Mouse (Mus musculus): Measurements from ENCODE around the gene Zfp937. TPM values are rescaled to one million over a fixed set of nuclear protein-coding genes. Genes with fewer than 3 reads are reported as not detected.

Gene Zfp937
- 14.0 TPM for polyA plus RNA-seq (2014; fragmentation: Illumina TruSeq; extraction: RNeasy Lipid Tissue Mini Kit (QIAGEN cat#74804); ENCODE audit: low read depth, low replicate concordance)

GRCm38 (mm10) chr2:150217600-150218362, at the start of gene Zfp937:
Gene Zfp937 (plus strand): TSS chr2:150218073.

GRCm38 (mm10) chr2:150179579-150179978, 38.3 kb upstream of the Zfp937 start, which contains the start of gene Gm10770:
Gene Gm10770 (minus strand): TSS chr2:150179679.

GRCm38 (mm10) chr2:150181570-150181999, 36.3 kb upstream of the Zfp937 start, which contains the start of gene Gm14139:
Gene Gm14139 (plus strand): TSS chr2:150181755.

GRCm38 (mm10) chr2:150255491-150255890, 37.6 kb downstream of the Zfp937 start, which contains the start of gene Gm21994:
Gene Gm21994 (minus strand): TSS chr2:150255591.

GRCm38 (mm10) chr2:150257291-150257690, 39.4 kb downstream of the Zfp937 start, which contains the start of gene Gm14124:
Gene Gm14124 (plus strand): TSS chr2:150257517.

Other genes with a start within 250 kb of the Zfp937 start
- gene Zfp120, start 81.4 kb upstream of the Zfp937 start, polyA plus RNA-seq (2014; fragmentation: Illumina TruSeq; extraction: RNeasy Lipid Tissue Mini Kit (QIAGEN cat#74804); ENCODE audit: low read depth, low replicate concordance): 64.0 TPM
- not detected for gene Gm10770, start 38.4 kb upstream of the Zfp937 start, polyA plus RNA-seq (2014; fragmentation: Illumina TruSeq; extraction: RNeasy Lipid Tissue Mini Kit (QIAGEN cat#74804); ENCODE audit: low read depth, low replicate concordance)
- not detected for gene Gm14139, start 36.3 kb upstream of the Zfp937 start, polyA plus RNA-seq (2014; fragmentation: Illumina TruSeq; extraction: RNeasy Lipid Tissue Mini Kit (QIAGEN cat#74804); ENCODE audit: low read depth, low replicate concordance)
- 25.2 TPM for gene Gm21994, start 37.5 kb downstream of the Zfp937 start, polyA plus RNA-seq (2014; fragmentation: Illumina TruSeq; extraction: RNeasy Lipid Tissue Mini Kit (QIAGEN cat#74804); ENCODE audit: low read depth, low replicate concordance)
- gene Gm14124, start 39.4 kb downstream of the Zfp937 start, polyA plus RNA-seq (2014; fragmentation: Illumina TruSeq; extraction: RNeasy Lipid Tissue Mini Kit (QIAGEN cat#74804); ENCODE audit: low read depth, low replicate concordance): not detected
- gene Gm10130, start 105.6 kb downstream of the Zfp937 start, polyA plus RNA-seq (2014; fragmentation: Illumina TruSeq; extraction: RNeasy Lipid Tissue Mini Kit (QIAGEN cat#74804); ENCODE audit: low read depth, low replicate concordance): 4.3 TPM
- gene 3300002I08Rik, start 144.7 kb downstream of the Zfp937 start, polyA plus RNA-seq (2014; fragmentation: Illumina TruSeq; extraction: RNeasy Lipid Tissue Mini Kit (QIAGEN cat#74804); ENCODE audit: low read depth, low replicate concordance): 7.8 TPM
- 14.1 TPM for gene Zfp442, start 233.4 kb downstream of the Zfp937 start, polyA plus RNA-seq (2014; fragmentation: Illumina TruSeq; extraction: RNeasy Lipid Tissue Mini Kit (QIAGEN cat#74804); ENCODE audit: low read depth, low replicate concordance)